Mouse (Mus musculus) heart, postnatal 0 days (tissue): ENCODE measurements around the gene Mtf1.

ENCODE experiments used
- CTCF ChIP-seq: IDR thresholded peaks from 2 replicates; pipeline ENCODE4 v1.5.1; 2016; ENCODE audit warnings: antibody characterized with exemption, control low read depth, low read depth
- EP300 ChIP-seq: IDR thresholded peaks from 2 replicates; pipeline ENCODE4 v1.6.1; 2016; ENCODE audit warnings: antibody characterized with exemption, low read depth

GRCm38 (mm10) chr4:124843493-124843892, 41.6 kb downstream of the Mtf1 start:
- TF ChIP-seq EP300 (no peak), CTCF (peak; percentile 69)
